26 mouse cellular contexts compared by ENCODE assay signal in genomic region chr13:89944354-89944753, GRCm38 (mm10).
A peak's percentile ranks its signal among the peaks of the same experiment; 100 is the strongest.
DNase-seq lines count a peak whose midpoint lies in the region; ATAC-seq and TF ChIP-seq lines count a peak whose summit lies in the region.
"Had no signal": no experiment of that assay in that cellular context is flagged by ENCODE, and none has a peak within 500 bp of the region (broad histone marks: within the 10 kb centered on the region; RNA-seq: fewer than 3 reads in every experiment).

No protein-coding gene starts in this region.

- H3K4me1 ChIP-seq in hindbrain, embryonic 16.5 days (ENCODE audit: control insufficient read depth, insufficient read depth, low read depth, low read length), result no peaks in the 10 kb centered on the region
- H3K4me1 ChIP-seq in hindbrain, embryonic 10.5 days (replicated peaks), result no peaks in the 10 kb centered on the region
- H3K4me1 ChIP-seq: embryonic facial prominence, embryonic 12.5 days; forebrain, embryonic 10.5 days; kidney, embryonic 15.5 days; liver, embryonic 12.5 days; megakaryocyte, embryonic 14.5 days; midbrain, embryonic 12.5 days had no signal

- peak; percentile 76 for ATAC-seq in hindbrain, embryonic 16.5 days
- ATAC-seq: forebrain, postnatal 0 days; liver, embryonic 12.5 days; liver, postnatal 0 days had no signal

- no peak overlapping the region for H3K4me2 ChIP-seq in hindbrain, embryonic 16.5 days (ENCODE audit: low read length)
- H3K4me2 ChIP-seq: embryonic facial prominence, embryonic 12.5 days; kidney, embryonic 15.5 days; liver, embryonic 12.5 days; midbrain, embryonic 12.5 days had no signal

- H3K9me3 ChIP-seq in hindbrain, embryonic 16.5 days (ENCODE audit: control insufficient read depth, low read length), result no peaks in the 10 kb centered on the region
- H3K9me3 ChIP-seq in hindbrain, embryonic 10.5 days, result no peaks in the 10 kb centered on the region
- H3K9me3 ChIP-seq: embryonic facial prominence, embryonic 12.5 days; forebrain, embryonic 10.5 days; G1E; kidney, embryonic 15.5 days; liver, embryonic 12.5 days; megakaryocyte, embryonic 14.5 days; midbrain, embryonic 12.5 days had no signal

- no peaks in the 10 kb centered on the region for H3K36me3 ChIP-seq in hindbrain, embryonic 16.5 days (ENCODE audit: control insufficient read depth, insufficient read depth, low read length)
- no peaks in the 10 kb centered on the region for H3K36me3 ChIP-seq in hindbrain, embryonic 10.5 days
- H3K36me3 ChIP-seq: embryonic facial prominence, embryonic 12.5 days; forebrain, embryonic 10.5 days; G1E; kidney, embryonic 15.5 days; liver, embryonic 12.5 days; midbrain, embryonic 12.5 days had no signal

- H3K27ac ChIP-seq in hindbrain, embryonic 16.5 days (ENCODE audit: low read depth, low read length), result no peak overlapping the region
- H3K27ac ChIP-seq in hindbrain, embryonic 10.5 days, result no peak overlapping the region
- no peak overlapping the region for H3K27ac ChIP-seq in layer of hippocampus, adult 2 months
- H3K27ac ChIP-seq: embryonic facial prominence, embryonic 12.5 days; forebrain, embryonic 10.5 days; kidney, embryonic 15.5 days; liver, embryonic 12.5 days; midbrain, embryonic 12.5 days; stomach, postnatal 0 days had no signal

- TF ChIP-seq CTCF in brain, embryonic 14.5 days (IDR thresholded peaks at IDR 0.05; ENCODE audit: borderline replicate concordance, extremely low read depth, insufficient read depth, insufficient read length), result no peak
- TF ChIP-seq CTCF in layer of hippocampus, adult 2 months (conservative IDR thresholded peaks at IDR 0.05), result no peak

- no peaks in the 10 kb centered on the region for H3K27me3 ChIP-seq in hindbrain, embryonic 16.5 days (replicated peaks; ENCODE audit: control insufficient read depth, insufficient read depth, low read length)
- H3K27me3 ChIP-seq in hindbrain, embryonic 10.5 days (ENCODE audit: insufficient read depth, poor library complexity, severe bottlenecking), result no peaks in the 10 kb centered on the region
- H3K27me3 ChIP-seq: embryonic facial prominence, embryonic 12.5 days; kidney, embryonic 15.5 days; liver, embryonic 12.5 days; megakaryocyte, embryonic 14.5 days; midbrain, embryonic 12.5 days had no signal

- TF ChIP-seq POLR2A in brain, embryonic 14.5 days (IDR thresholded peaks at IDR 0.05; ENCODE audit: borderline replicate concordance, extremely low read depth, insufficient read depth, insufficient read length, poor library complexity, severe bottlenecking), result no peak

- DNase-seq in cerebellum, postnatal 10 days, result peak; percentile 59 to 61
- DNase-seq in cerebellum, adult 8-10 months, result no peak
- DNase-seq in hindbrain, embryonic 10.5 days (ENCODE audit: low spot score), result no peak
- DNase-seq in MN1 (ENCODE audit: low spot score), result peak; percentile 69
- DNase-seq in brain, embryonic 14.5 days (ENCODE audit: low read depth), result peak; percentile 66
- DNase-seq in layer of hippocampus, adult 2 months (ENCODE audit: low spot score in 2 of 2), result no peak
- DNase-seq: adrenal gland, postnatal 25 days; cerebellum, adult 9-11 months; forebrain, postnatal 0 days; gastrocnemius, postnatal 10 days; heart, postnatal 14 days; kidney, adult 18-20 months; kidney, postnatal 25 days; liver, postnatal 0 days; lung, postnatal 36 days; thymus, adult 18-20 months; thymus, postnatal 25 days had no signal

- 34% methylated on average over 2 of the region's 2 CpGs for WGBS in hindbrain, embryonic 16.5 days
- WGBS in hindbrain, embryonic 10.5 days, result 70% methylated on average over 2 of the region's 2 CpGs

- no peak overlapping the region for H3K9ac ChIP-seq in hindbrain, embryonic 16.5 days (ENCODE audit: low read depth, low read length)
- H3K9ac ChIP-seq: embryonic facial prominence, embryonic 12.5 days; forebrain, postnatal 0 days; kidney, embryonic 15.5 days; liver, embryonic 12.5 days; liver, postnatal 0 days; midbrain, embryonic 12.5 days had no signal

- no peak overlapping the region for H3K4me3 ChIP-seq in hindbrain, embryonic 16.5 days (ENCODE audit: low read length)
- H3K4me3 ChIP-seq in hindbrain, embryonic 10.5 days, result no peak overlapping the region
- H3K4me3 ChIP-seq in layer of hippocampus, adult 2 months, result no peak overlapping the region
- H3K4me3 ChIP-seq: embryonic facial prominence, embryonic 12.5 days; forebrain, embryonic 10.5 days; kidney, embryonic 15.5 days; liver, embryonic 12.5 days; megakaryocyte, embryonic 14.5 days; midbrain, embryonic 12.5 days had no signal

Comparison
In these comparisons a context has a peak if more than half of its experiments do, and no peak if none do; other contexts are left out.
1. DNase-seq: peak in cerebellum, postnatal 10 days (2 of 2), MN1 (single experiment) and brain, embryonic 14.5 days (single experiment); none in cerebellum, adult 8-10 months (single experiment), hindbrain, embryonic 10.5 days (single experiment) and layer of hippocampus, adult 2 months (0 of 2).